Mouse (Mus musculus) small intestine, adult 2 months (tissue): ENCODE results near the gene Gm7534.

Experiments used
- CTCF ChIP-seq: fragments of 200-500 bp; IDR thresholded peaks from 2 replicates; pipeline ENCODE4 v1.5.1; 2012; ENCODE audit warnings: low read depth, mild to moderate bottlenecking, control low read depth, inconsistent platforms, low read length, moderate library complexity, mixed read lengths; ENCODE audit not compliant: insufficient replicate concordance, insufficient read length; ENCODE audit errors: extremely low read depth
- POLR2A ChIP-seq: fragments of 200-500 bp; IDR thresholded peaks from 2 replicates; pipeline ENCODE4 v1.6.1; 2012; ENCODE audit warnings: low read depth, mild to moderate bottlenecking, control low read depth, inconsistent platforms, low read length, moderate library complexity

DNA sequence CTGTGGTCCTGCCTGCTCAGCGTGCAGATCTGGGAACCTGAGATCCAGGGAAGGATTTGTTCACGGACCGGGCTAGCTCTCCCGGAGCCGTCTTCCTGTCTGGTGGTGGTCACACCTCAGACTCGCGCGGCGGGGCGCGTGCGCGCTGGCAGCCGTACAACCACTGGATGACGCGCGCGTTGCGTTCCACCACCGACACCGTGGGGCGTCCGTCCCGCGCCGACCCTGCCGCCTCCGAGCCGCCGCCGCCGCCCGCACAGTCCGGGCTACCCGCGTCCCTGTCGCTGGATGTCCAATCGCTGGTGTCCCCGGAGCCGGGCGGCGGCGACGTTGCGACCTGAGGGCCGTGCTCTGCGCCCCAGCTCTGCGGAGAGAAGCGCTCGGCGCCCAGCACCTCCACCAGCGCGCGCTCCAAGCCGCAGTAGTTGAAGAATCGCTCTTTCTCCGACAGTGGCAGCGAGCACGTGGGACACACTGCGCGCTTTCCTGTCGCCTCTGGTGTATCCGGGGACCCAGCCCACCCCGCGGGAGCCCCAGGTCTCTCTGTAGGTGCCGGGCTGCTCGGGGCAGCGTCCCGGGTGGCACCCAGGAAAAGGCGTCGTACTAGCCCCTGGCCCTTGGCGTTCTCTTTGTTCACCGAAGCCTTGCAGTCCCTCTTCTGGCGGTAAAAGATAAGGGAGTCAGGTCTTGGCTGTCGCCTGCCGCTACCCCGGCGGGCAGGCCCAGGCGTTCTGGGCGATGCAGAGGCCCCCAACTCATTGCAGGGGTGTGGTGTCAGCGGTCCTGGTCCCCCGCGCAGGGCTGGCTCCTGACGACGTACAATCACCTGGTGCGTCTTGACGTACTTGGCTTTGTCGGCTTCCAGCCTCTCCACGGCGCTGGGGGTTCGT is 48.7 kb upstream of the Gm7534 start:
- TF ChIP-seq POLR2A (no peak), CTCF (no peak)
